In the genomic region with DNA sequence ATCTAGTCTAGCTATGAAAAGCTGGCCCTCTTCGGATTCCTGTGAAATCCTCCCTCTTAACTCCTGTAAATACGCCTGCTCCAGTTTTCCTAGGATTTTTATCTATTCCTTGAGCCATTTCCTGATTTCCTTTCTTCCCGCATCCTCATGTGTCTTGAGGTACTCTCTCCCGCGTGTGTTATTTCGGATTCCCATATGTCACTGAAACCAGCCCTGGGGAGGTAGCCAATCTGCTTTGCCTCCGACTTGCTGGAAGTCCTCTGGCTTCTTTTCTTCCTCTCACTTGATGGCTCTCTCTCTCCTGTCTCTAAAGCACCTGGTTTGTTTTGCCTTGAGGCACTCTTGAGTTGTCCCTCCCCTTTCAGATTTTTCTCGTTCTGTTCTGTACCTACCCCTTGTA, we compare ENCODE assay signal across 17 mouse cellular contexts.
"Had no signal": no experiment of that assay in that cellular context is flagged by ENCODE, and none has a peak within 500 bp of the region (broad histone marks: within the 10 kb centered on the region; RNA-seq: fewer than 3 reads in every experiment).

No protein-coding gene starts in this region.

- H3K36me3 ChIP-seq: midbrain, embryonic 10.5 days; midbrain, embryonic 12.5 days; neural tube, embryonic 13.5 days; neural tube, embryonic 15.5 days had no signal

- H3K4me3 ChIP-seq: midbrain, embryonic 10.5 days; midbrain, embryonic 12.5 days; myocyte; neural tube, embryonic 13.5 days; neural tube, embryonic 15.5 days had no signal

- H3K27ac ChIP-seq: liver, embryonic 14.5 days; midbrain, embryonic 10.5 days; midbrain, embryonic 12.5 days; neural tube, embryonic 13.5 days; neural tube, embryonic 15.5 days had no signal

- DNase-seq: lung, adult 18-20 months; lung, embryonic 14.5 days; lung, postnatal 10 days; lung, postnatal 4 days; midbrain, embryonic 14.5 days; retina, postnatal 1 day; right cerebral cortex, postnatal 14 days; spleen, adult 18-20 months; thymus, postnatal 14 days; thymus, postnatal 36 days had no signal

- H3K4me1 ChIP-seq: midbrain, embryonic 12.5 days had no signal

- ATAC-seq: midbrain, embryonic 16.5 days had no signal

- H3K27me3 ChIP-seq: midbrain, embryonic 12.5 days; neural tube, embryonic 13.5 days; neural tube, embryonic 15.5 days had no signal
